Mouse (Mus musculus) A20 (cell line): ENCODE measurements at regions not wholly inside any gene's neighbourhood (a gene's known extent, or its start where the extent isn't known, plus 50 kb on each side); places are given as distances from the start of the nearest gene placed in this dataset.
"Not testable (repeated sequence)": the region's sequence is repeated elsewhere in the genome, so short reads cannot be mapped to it uniquely, and the experiment has no call there.

Experiments used
- DNase-seq: peaks from one replicate; pipeline ENCODE4 v3.0.0-alpha.2; 2011; ENCODE audit warnings: low read depth, low spot score

- no peak for DNase-seq
These were observed 776.2 kb downstream of the Diaph2 start for GRCm38 (mm10) chrX:130525770-130526169.

GRCm38 (mm10) chrX:130533171-130534156, 783.9 kb downstream of the Diaph2 start:
- DNase-seq: no peak

DNA sequence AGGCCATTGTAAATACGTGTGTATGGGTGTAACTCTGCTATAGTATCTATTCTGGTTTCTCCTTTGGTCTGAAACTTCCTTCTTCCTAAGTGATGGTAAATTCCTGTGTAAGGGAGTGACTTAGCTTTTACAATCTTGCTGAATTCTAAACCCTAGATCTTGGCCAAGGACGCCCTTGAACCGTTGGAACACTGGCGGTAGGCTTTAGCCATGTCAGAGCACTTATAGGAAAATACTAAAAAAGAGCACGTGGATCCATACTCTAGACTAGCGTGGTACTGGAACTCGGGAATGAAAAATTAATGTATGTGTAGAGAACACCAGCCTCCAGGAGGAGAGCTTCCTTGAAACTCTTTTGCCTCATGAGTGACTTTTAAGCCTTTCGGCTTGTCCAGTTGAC, 789.2 kb downstream of the Diaph2 start:
- not testable (repeated sequence) for DNase-seq

DNA sequence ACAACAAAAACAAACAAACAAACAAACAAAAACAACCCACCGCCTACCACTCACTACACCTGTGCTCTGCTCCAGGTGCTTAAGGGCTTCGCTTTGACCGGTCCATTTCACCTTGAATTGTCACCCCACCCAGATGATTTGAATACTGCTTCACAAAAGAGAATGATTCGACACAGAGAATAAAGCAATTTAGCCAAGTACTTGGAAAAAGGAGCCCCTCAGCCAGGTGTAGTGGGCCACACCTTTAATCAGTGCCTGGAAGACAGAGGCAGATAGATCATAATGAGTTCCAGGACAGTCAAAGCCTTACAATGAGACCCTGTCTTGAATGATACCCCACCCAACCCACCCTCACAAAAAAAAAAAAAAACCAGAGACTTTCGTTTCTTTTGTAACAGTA, 798.5 kb downstream of the Diaph2 start:
- DNase-seq: no peak

DNA sequence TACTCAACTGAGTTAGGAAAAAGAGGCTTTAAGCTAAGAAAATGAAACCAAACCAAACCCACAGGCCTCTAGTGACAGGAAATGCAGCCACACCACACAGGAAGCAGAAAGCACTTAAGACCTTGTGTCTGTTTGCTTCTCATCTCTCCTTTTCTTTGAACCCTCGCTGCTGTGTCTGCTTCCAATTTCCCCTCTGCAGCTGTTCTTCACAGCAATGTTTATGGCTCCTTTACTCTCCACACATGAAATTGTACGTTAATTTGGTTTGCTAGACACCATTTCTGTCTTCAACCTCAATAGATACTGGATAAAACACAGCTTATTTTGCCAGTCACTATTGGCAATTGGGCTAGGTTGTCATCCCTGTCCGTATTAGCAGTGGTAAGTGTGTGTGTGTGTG, 799.7 kb downstream of the Diaph2 start:
- DNase-seq: peak; percentile 4

- DNase-seq: no peak
These were observed 800.4 kb downstream of the Diaph2 start for GRCm38 (mm10) chrX:130549925-130550324.

GRCm38 (mm10) chrX:130557251-130557650, 807.7 kb downstream of the Diaph2 start:
- no peak for DNase-seq

GRCm38 (mm10) chrX:130577706-130578105, 828.2 kb downstream of the Diaph2 start:
- no peak for DNase-seq

- DNase-seq: no peak
These were observed 847.1 kb downstream of the Diaph2 start for GRCm38 (mm10) chrX:130596631-130597030.

DNA sequence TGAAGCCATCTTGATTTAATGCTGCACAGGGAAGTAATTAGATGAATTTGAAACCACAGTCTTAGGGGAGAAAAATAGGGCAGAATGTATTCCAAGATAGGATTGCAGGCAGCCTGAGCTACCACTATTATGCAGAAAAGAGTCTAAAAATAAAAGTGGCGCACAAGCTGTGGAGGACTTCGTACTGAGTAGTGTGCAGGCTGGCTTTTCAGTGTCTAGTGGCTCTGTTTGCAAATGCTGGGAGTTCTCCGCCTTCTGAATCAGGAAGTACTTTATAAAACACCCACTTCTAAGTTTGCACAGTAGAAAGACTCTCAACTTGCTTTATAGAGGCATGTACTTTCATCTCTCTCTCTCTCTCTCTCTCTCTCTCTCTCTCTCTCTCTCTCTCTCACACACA, 852.4 kb downstream of the Diaph2 start:
- DNase-seq: no peak

GRCm38 (mm10) chrX:130638513-130638912, 889.0 kb downstream of the Diaph2 start:
- no peak for DNase-seq

DNA sequence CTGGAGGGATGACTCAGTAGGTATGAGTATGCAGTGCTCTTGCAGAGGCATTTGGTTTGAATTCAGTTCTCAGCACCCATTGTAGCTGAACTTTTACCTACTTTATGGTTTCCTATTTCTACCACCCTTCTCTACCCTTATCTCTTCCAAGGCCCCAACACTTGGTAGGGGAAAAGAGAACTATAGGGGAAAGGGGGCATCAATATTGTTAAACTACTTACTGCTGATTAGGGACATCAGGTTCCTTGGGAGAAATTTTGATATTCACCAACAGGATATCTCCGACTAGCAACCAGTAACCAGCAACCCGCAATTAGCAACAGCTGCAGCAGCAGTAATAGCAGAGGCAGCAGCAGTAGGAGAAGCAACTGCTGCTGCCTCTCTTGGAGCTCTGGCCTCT, 906.3 kb downstream of the Diaph2 start:
- DNase-seq: no peak

DNA sequence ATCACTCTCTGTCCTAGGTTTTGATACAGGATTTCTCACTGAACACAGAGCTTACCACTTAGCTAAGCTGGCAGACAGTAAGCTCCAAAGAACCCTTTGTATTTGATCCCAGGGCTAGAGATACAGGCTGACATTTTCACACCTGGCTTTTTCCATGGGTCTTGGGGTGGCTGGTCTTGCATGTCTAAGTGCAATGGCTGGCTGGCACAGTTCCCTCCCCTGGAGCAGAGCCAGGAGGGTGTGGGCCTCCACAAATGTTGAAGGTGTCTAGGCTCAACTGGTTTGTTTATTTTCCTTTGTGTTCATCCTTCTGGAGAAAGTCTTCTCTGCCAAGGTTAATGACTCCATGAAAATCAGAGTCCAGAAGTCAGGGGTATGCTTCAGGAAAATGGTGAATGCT, 934.8 kb downstream of the Diaph2 start:
- DNase-seq: no peak

DNA sequence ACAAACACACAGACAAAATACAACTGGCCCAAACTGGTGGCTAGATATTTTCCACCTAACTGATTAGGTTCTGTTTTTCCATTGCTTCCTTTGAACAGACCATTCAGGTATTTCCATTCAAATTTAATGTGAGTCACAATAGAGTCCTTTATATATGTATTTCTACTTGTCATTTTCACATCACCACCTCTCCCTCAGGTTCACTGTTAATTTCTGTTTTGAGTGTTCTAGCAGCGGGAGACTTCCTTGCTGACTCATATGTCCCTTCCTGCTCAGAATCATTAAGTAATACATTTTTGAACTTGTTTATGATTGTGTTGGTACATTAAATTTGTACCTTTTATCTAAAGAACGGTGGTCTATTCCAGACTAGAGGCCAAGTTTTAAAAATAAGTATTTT, 959.4 kb downstream of the Diaph2 start:
- DNase-seq: no peak

DNA sequence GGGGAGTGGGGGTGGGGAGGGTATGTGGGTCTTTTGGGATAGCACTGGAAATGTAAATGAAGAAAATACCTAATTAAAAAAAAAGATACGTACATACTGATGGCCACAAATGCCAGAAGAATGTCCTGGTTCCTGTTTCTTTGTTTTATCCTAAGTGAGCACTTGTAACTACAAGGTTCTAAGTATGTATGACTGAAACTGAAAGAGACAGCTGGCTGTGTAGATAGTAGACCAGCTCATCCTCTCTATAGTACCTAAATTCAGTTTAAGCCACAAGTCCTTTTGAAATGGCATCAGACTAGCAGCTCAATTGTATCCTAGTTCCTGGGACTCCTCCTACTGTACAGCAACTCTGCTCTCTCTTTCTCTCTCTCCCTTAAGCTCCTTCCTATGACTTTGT, 994.6 kb downstream of the Diaph2 start:
- DNase-seq: peak; percentile 37
